Mouse (Mus musculus) limb, embryonic 12.5 days (tissue): Measurements from ENCODE around the gene Nol4l. TPM values are rescaled to one million over a fixed set of nuclear protein-coding genes. Genes with fewer than 3 reads are reported as not detected.
A peak's percentile ranks its signal among the peaks of the same experiment; 100 is the strongest.

Experiments used
- ATAC-seq: fragments of 200-750 bp; cut with Nextera tagmentation; 2 replicates; pipeline ENCODE4 v1.8.0; 2017; ENCODE audit warnings: low read depth, moderate TSS enrichment; ENCODE audit not compliant: insufficient number of reproducible peaks, insufficient read depth, low FRiP score, low TSS enrichment
- H3K27ac ChIP-seq: fragments of 300-500 bp; sonication (generic); 2 replicates; pipeline ENCODE4 v1.5.1; 2016; ENCODE audit warnings: mild to moderate bottlenecking, moderate library complexity
- H3K27me3 ChIP-seq: fragments of 300-500 bp; sonication (generic); 2 replicates; pipeline ENCODE4 v1.6.1; 2016; ENCODE audit warnings: mild to moderate bottlenecking, moderate library complexity
- H3K36me3 ChIP-seq: fragments of 300-500 bp; sonication (generic); 2 replicates; pipeline ENCODE4 v1.6.1; 2016; ENCODE audit warnings: mild to moderate bottlenecking, moderate library complexity
- H3K4me1 ChIP-seq: fragments of 300-500 bp; sonication (generic); replicated peaks from 2 replicates; pipeline ENCODE4 v1.6.1; 2016
- H3K4me2 ChIP-seq: fragments of 300-500 bp; sonication (generic); 2 replicates; pipeline ENCODE4 v1.6.1; 2016; ENCODE audit warnings: mild to moderate bottlenecking, moderate library complexity
- H3K4me3 ChIP-seq: fragments of 300-500 bp; sonication (generic); replicated peaks from 2 replicates; pipeline ENCODE4 v1.5.1; 2016; ENCODE audit warnings: mild to moderate bottlenecking
- H3K9ac ChIP-seq: fragments of 300-500 bp; sonication (generic); replicated peaks from 2 replicates; pipeline ENCODE4 v1.6.1; 2016; ENCODE audit warnings: mild to moderate bottlenecking, moderate library complexity
- H3K9me3 ChIP-seq: fragments of 300-500 bp; sonication (generic); 2 replicates; pipeline ENCODE4 v1.6.1; 2016; ENCODE audit warnings: mild to moderate bottlenecking, moderate library complexity
- WGBS: fragments of 180-500 bp; shearing (Covaris S2); methylation state at CpG from one replicate; pipeline ENCODE4 v1.1.7; 2016; 5-methylcytosine and 5-hydroxymethylcytosine counted together
- polyA plus RNA-seq: library from polyadenylated mRNA; unstranded; fragments of >200 nt; fragmentation: Nextera tagmentation; extraction: Ambion mirVana; gene quantifications from 2 replicates; pipeline ENCODE4 v1.2.1, GENCODE M21; 2016

Nol4l gene
- polyA plus RNA-seq, 1 experiment from 2014 or later, result 12.5 TPM

GRCm38 (mm10) chr2:153494293-153494811, 35.4 kb downstream of the Nol4l start:
- Histone ChIP-seq H3K27me3 (peaks cover 50% of the 10 kb centered on the region), H3K4me1 (peaks cover 46% of the 10 kb centered on the region), H3K4me2 (peak overlapping the region; percentile 15; the same call in 1 of the 2 replicates), H3K4me3 (no peak overlapping the region), H3K9ac (no peak overlapping the region), H3K27ac (no peak overlapping the region), H3K36me3 (no peaks in the 10 kb centered on the region), H3K9me3 (no peaks in the 10 kb centered on the region)
- 15% methylated on average over 9 of the region's 9 CpGs for WGBS
- no peak for ATAC-seq

- H3K27ac ChIP-seq, result no peak overlapping the region
- no peaks in the 10 kb centered on the region for H3K9me3 ChIP-seq
- peaks cover 53% of the 10 kb centered on the region for H3K27me3 ChIP-seq
- ATAC-seq, result no peak
- no peak overlapping the region for H3K9ac ChIP-seq
- WGBS, result 11% methylated on average over 6 of the region's 6 CpGs
- no peak overlapping the region for H3K4me3 ChIP-seq
- peak overlapping the region; percentile 15; the same call in 1 of the 2 replicates for H3K4me2 ChIP-seq
- H3K36me3 ChIP-seq, result no peaks in the 10 kb centered on the region
- peaks cover 46% of the 10 kb centered on the region for H3K4me1 ChIP-seq
Measured at GRCm38 (mm10) chr2:153493781-153494292, 35.9 kb downstream of the Nol4l start.

- Histone ChIP-seq H3K4me1 (peaks cover 46% of the 10 kb centered on the region), H3K4me3 (peak overlapping the region; percentile 63), H3K27me3 (peaks cover 58% of the 10 kb centered on the region), H3K36me3 (no peaks in the 10 kb centered on the region), H3K9ac (peak overlapping the region; percentile 62; the same call in 1 of the 2 replicates), H3K4me2 (peak overlapping the region; percentile 100), H3K9me3 (no peaks in the 10 kb centered on the region), H3K27ac (no peak overlapping the region)
- 35% methylated on average over 2 of the region's 2 CpGs for WGBS
- ATAC-seq, result no peak
Measured at GRCm38 (mm10) chr2:153493393-153493731, 36.4 kb downstream of the Nol4l start.

- peaks cover 60% of the 10 kb centered on the region for H3K27me3 ChIP-seq
- no peak within 1 kb of the TSS for H3K27ac ChIP-seq
- peak; percentile 57 for ATAC-seq
- peak within 1 kb of the TSS; percentile 62 for H3K9ac ChIP-seq
- WGBS, result 1% methylated on average over 73 of the region's 83 CpGs
- peak within 1 kb of the TSS; percentile 100 for H3K4me2 ChIP-seq
- peaks cover 46% of the 10 kb centered on the region for H3K4me1 ChIP-seq
- no peaks in the 10 kb centered on the region for H3K9me3 ChIP-seq
- no peaks in the 10 kb centered on the region for H3K36me3 ChIP-seq
- peak within 1 kb of the TSS; percentile 63 for H3K4me3 ChIP-seq
Measured at GRCm38 (mm10) chr2:153492573-153493392, 37.0 kb downstream of the Nol4l start, which contains the start of gene 4930404H24Rik. Gene 4930404H24Rik, plus strand, starts transcription at chr2:153492790.

- under 1% methylated on average over 24 of the region's 24 CpGs for WGBS
- H3K9me3 ChIP-seq, result no peaks in the 10 kb centered on the region
- peak overlapping the region; percentile 63 for H3K4me3 ChIP-seq
- peak overlapping the region; percentile 100 for H3K4me2 ChIP-seq
- peaks cover 46% of the 10 kb centered on the region for H3K4me1 ChIP-seq
- no peaks in the 10 kb centered on the region for H3K36me3 ChIP-seq
- ATAC-seq, result no peak
- peaks cover 60% of the 10 kb centered on the region for H3K27me3 ChIP-seq
- no peak overlapping the region for H3K27ac ChIP-seq
- H3K9ac ChIP-seq, result peak overlapping the region; percentile 62
Measured at GRCm38 (mm10) chr2:153492179-153492517, 37.6 kb downstream of the Nol4l start.

- H3K27ac ChIP-seq, result no peak overlapping the region
- H3K4me2 ChIP-seq, result peak overlapping the region; percentile 100
- peak overlapping the region; percentile 62 for H3K9ac ChIP-seq
- peaks cover 40% of the 10 kb centered on the region for H3K4me1 ChIP-seq
- no peak for ATAC-seq
- peaks cover 60% of the 10 kb centered on the region for H3K27me3 ChIP-seq
- H3K36me3 ChIP-seq, result no peaks in the 10 kb centered on the region
- H3K4me3 ChIP-seq, result peak overlapping the region; percentile 63
- H3K9me3 ChIP-seq, result no peaks in the 10 kb centered on the region
- 12% methylated on average over 18 of the region's 18 CpGs for WGBS
Measured at GRCm38 (mm10) chr2:153491512-153492178, 38.1 kb downstream of the Nol4l start.

GRCm38 (mm10) chr2:153490940-153491339, 38.8 kb downstream of the Nol4l start:
- Histone ChIP-seq H3K4me3 (no peak overlapping the region), H3K9ac (no peak overlapping the region), H3K4me1 (peaks cover 33% of the 10 kb centered on the region), H3K9me3 (no peaks in the 10 kb centered on the region), H3K36me3 (no peaks in the 10 kb centered on the region), H3K27me3 (peaks cover 60% of the 10 kb centered on the region), H3K4me2 (no peak overlapping the region), H3K27ac (no peak overlapping the region)
- 22% methylated on average over 5 of the region's 5 CpGs for WGBS
- ATAC-seq, result no peak

- H3K36me3 ChIP-seq, result no peaks in the 10 kb centered on the region
- WGBS, result 70% methylated on average over 1 of the region's 1 CpGs
- H3K9ac ChIP-seq, result no peak overlapping the region
- peaks cover 60% of the 10 kb centered on the region for H3K27me3 ChIP-seq
- no peak overlapping the region for H3K4me3 ChIP-seq
- H3K27ac ChIP-seq, result no peak overlapping the region
- no peak for ATAC-seq
- peaks cover 31% of the 10 kb centered on the region for H3K4me1 ChIP-seq
- no peak overlapping the region for H3K4me2 ChIP-seq
- H3K9me3 ChIP-seq, result no peaks in the 10 kb centered on the region
Measured at GRCm38 (mm10) chr2:153490116-153490515, 39.7 kb downstream of the Nol4l start.

GRCm38 (mm10) chr2:153484071-153484470, 45.7 kb downstream of the Nol4l start:
- WGBS, result 50% methylated on average over 4 of the region's 4 CpGs
- Histone ChIP-seq H3K27ac (no peak overlapping the region), H3K4me2 (no peak overlapping the region), H3K4me1 (peaks cover 15% of the 10 kb centered on the region), H3K36me3 (no peaks in the 10 kb centered on the region), H3K4me3 (no peak overlapping the region), H3K27me3 (peaks cover 32% of the 10 kb centered on the region), H3K9ac (no peak overlapping the region; the same call in 1 of the 2 replicates), H3K9me3 (no peaks in the 10 kb centered on the region)
- ATAC-seq, result no peak

GRCm38 (mm10) chr2:153483118-153483983, 46.4 kb downstream of the Nol4l start:
- peaks cover 15% of the 10 kb centered on the region for H3K4me1 ChIP-seq
- H3K4me2 ChIP-seq, result peak overlapping the region; percentile 35
- H3K9me3 ChIP-seq, result no peaks in the 10 kb centered on the region
- 0 out of 2 replicates have a peak overlapping the region, but pooled peaks have one; percentile 29 for H3K27ac ChIP-seq
- WGBS, result 11% methylated on average over 20 of the region's 20 CpGs
- no peak; the same call in 1 of the 2 replicates for ATAC-seq
- H3K9ac ChIP-seq, result no peak overlapping the region; the same call in 1 of the 2 replicates
- H3K36me3 ChIP-seq, result no peaks in the 10 kb centered on the region
- 0 out of 2 replicates have a peak overlapping the region, but pooled peaks have one; percentile 1 for H3K4me3 ChIP-seq
- peaks cover 27% of the 10 kb centered on the region for H3K27me3 ChIP-seq
